Mouse (Mus musculus) adrenal gland, postnatal 14 days (tissue): Measurements from ENCODE around the gene Npy5r. TPM values are rescaled to one million over a fixed set of nuclear protein-coding genes. Genes with fewer than 3 reads are reported as not detected.

Source experiments
- DNase-seq: peaks from one replicate; pipeline ENCODE4 v3.0.0; 2021; ENCODE audit warnings: mixed read lengths
- long read RNA-seq, 2 experiments: library from polyadenylated mRNA; stranded (forward); transcript quantifications; one replicate each; pipeline ENCODE4 v2.0.0; 2021
- total RNA-seq: library from RNA; stranded (reverse); gene quantifications from 2 replicates; pipeline ENCODE4 v1.2.3, GENCODE M21; 2021

Gene Npy5r
- total RNA-seq: 0.23 and 0.26 TPM in 2 replicates
- long read RNA-seq, experiment 1: 0 reads
- long read RNA-seq, experiment 2: 0 reads

- peak; percentile 6 for DNase-seq
Observed at GRCm38 (mm10) chr8:66687511-66688329, at the start of gene Npy5r. Gene Npy5r, minus strand, starts transcription at chr8:66688128.

- DNase-seq: no peak
Observed at GRCm38 (mm10) chr8:66731957-66732356, 44.0 kb upstream of the Npy5r start.

- DNase-seq: no peak
Observed at GRCm38 (mm10) chr8:66729446-66729845, 41.5 kb upstream of the Npy5r start.

GRCm38 (mm10) chr8:66722835-66723234, 34.9 kb upstream of the Npy5r start:
- DNase-seq: no peak

GRCm38 (mm10) chr8:66714324-66714975, 26.5 kb upstream of the Npy5r start:
- DNase-seq: no peak

- no peak for DNase-seq
Observed at GRCm38 (mm10) chr8:66698782-66699181, 10.9 kb upstream of the Npy5r start.

GRCm38 (mm10) chr8:66698011-66698410, 10.1 kb upstream of the Npy5r start:
- DNase-seq: no peak

- peak; percentile 47 for DNase-seq
Observed at GRCm38 (mm10) chr8:66696970-66697843, 9.3 kb upstream of the Npy5r start, which contains the start of gene Npy1r. Gene Npy1r, plus strand, starts transcription at chr8:66697192.

GRCm38 (mm10) chr8:66690402-66690801, 2.5 kb upstream of the Npy5r start:
- no peak for DNase-seq

GRCm38 (mm10) chr8:66688799-66689198, 871 bp upstream of the Npy5r start:
- DNase-seq: no peak

GRCm38 (mm10) chr8:66688395-66688794, 467 bp upstream of the Npy5r start:
- DNase-seq: no peak

GRCm38 (mm10) chr8:66681261-66681660, 6.7 kb downstream of the Npy5r start:
- no peak for DNase-seq

GRCm38 (mm10) chr8:66630721-66631120, 57.2 kb downstream of the Npy5r start:
- no peak for DNase-seq

Other genes starting within 250 kb of the Npy5r start
- 8.2 and 9.3 TPM in 2 replicates for gene Tma16, start 201.6 kb downstream of the Npy5r start, total RNA-seq
- not detected in 2 replicates for gene Tktl2, start 176.4 kb downstream of the Npy5r start, total RNA-seq
- 3.1 and 5.8 TPM in 2 replicates for gene Npy1r, start 9.1 kb upstream of the Npy5r start, total RNA-seq
- 14.0 and 15.0 TPM in 2 replicates for gene Naf1, start 172.1 kb upstream of the Npy5r start, total RNA-seq